Mouse (Mus musculus) yolk sac, embryonic 10.5 days (tissue): ENCODE data around the gene Ecd.

Experiments
- DNase-seq: peaks from one replicate; pipeline ENCODE4 v3.0.0-alpha.2; 2017; ENCODE audit warnings: low spot score

Gene Ecd

DNA sequence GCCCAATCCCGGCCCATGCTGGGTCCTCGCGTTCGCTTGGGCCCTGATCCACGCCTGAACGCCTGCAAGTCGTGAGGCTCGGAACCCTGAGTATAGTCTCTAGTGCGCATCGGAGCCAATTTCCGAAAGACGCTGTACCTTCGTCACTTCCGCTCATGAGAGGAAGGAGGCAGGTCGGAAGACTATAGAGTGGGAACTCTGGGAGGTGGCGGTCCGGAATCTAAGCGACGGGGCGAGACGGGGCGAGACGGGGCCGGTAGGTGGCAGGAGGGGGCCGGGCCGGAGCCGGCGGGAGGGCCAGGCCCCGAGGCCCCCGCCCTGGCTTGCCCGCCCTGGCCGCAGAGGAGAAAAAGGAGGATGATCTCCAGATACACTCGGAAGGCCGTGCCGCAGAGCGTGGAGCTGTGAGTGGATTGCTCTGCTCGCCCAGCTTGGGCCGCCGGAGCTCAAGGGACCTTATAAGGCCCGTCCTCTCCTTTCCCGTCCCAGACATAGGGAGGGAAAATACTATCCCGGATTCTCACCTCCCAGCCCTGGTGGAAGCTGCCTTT, at the start of gene Ecd, which contains the start of gene Fam149b:
Gene Ecd, minus strand, starts transcription at position 131 of the 551 bp plus-strand sequence.
Gene Fam149b, plus strand, starts transcription at position 172 of the 551 bp plus-strand sequence.
- peak; percentile 96 for DNase-seq

DNA sequence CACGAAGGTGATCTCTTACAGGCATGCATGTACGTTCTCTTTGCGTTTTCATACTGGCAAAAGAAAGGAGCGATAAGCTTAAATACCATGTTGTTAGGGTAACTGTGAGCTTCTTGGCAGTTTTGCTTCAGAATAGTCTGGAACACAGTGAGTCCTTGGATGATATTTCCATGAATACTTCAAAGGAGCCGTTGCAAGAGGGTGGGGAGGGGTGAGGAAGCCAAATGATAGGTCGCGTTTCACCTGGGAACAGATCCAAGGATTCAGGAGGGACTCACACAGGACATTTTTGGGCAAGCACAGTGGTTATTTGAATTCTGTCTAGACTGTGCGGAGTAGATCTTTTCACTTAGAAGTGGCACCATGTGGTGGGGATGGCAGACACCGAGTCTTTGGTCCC, 49.3 kb upstream of the Ecd start:
- no peak for DNase-seq

DNA sequence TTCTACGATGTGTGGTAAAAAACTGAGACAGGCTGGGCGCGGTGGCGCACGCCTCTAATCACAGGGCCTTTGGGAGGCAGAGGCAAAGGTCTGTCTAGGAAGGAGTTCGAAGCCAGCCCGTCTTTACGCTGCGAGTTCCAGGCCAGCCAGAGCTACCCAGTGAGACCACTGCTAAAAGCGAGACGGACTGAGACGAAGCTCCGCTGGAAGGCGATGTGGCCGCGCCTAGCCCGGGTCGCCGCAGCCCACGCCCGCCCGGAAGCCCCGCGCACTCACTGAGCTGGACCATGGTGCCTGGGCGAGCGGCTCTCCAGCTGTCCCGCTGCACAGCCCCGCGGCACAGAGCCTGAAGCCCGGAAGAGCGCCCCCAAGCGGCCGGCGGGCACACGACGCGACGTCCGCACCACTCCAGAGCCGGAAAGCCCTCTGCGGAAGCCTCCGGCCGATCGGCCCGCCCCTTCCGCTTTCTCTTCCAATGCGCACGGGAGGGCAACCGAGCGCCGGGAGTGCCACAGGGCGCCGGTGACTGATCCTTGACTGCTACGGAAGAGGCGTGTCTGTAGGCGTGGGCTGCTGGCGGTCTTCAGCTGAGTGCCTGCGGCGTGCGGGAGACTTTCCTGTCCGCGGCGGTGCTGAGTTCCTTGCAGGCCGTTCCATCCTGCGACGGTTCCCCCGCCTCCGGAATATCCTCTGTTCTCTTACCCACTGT, 45.4 kb upstream of the Ecd start, which contains the start of gene Mrps16:
Gene Mrps16, minus strand, starts transcription at position 430 of the 709 bp plus-strand sequence.
- peak; percentile 95 for DNase-seq

DNA sequence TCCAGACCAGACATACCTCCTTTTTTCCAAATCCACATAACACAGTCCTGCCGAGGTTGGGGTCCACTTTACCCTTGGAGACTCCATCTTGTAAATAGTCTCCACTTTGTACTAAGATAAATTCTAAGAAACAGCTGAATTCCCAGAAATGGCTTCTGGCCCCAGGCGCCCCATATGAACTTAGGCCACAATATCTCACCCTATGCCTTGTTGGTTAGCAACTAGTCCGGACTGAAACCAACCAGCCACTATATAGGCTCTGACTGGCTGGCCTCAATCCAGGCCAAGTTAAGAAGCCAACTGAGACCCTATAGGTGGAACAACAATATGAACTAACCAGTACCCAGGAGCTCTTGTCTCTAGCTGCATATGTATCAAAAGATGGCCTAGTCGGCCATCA, 44.4 kb upstream of the Ecd start:
- no peak for DNase-seq

DNA sequence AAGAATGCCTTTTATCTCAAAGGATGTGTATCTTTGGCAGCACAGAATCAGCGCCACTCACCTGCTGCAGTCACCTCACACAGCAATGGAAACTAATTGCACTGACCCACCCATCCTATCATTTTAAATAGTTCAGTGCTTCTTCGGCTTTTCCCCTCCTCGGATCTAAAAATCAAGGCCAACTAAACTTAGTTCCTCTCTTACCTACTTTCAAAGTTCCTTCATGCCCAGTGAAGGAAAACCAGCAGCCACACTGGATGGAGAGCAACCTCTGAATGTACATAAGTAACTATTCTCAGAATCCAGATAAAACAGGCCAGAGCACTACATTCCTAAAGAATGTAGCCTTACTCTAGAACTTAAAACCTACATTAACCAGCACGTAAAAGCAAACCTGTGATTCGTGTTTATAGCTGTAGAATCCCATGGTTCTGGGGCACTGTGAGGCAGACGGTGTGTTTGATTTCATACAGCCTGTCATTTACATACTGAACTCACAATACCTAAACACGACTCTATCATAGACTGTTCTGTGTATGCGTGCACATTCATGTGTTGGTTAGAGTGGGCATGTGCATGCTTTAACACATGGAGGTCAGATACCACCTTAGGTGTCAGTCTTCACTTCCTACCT, 41.6 kb upstream of the Ecd start:
- DNase-seq: no peak

DNA sequence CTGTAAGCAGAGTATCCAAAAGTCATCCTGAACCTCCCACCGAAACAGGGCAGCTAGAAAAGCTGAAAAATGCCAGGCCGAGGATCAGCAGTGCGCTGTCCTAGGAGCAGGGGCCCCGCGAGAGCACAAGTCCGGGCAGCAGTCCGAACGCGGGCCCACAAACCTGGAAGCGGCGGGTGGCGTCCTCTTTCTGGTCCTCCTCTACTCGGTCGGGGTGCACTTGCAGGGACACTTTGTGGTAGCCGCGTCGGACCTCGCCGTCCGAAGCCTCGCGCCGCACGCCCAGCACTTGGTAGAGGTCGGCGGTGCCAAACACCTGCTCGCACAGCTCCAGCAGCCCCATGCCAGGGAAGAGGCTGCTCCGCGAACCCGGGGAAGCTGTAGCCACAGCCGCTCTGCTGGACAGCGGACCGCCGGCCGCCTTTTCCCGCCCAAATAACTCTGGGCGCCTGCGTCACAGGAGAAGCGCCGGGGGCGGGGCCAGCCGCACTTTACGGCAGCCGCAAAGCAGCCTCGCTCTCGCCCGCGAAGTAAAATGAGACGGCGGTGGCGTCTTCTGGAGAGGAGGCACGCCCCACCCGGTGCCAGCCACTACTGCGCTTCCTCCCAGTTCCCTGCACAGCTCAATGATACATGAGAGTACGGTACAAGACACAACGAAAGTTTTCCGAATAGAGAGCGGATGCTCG, 40.7 kb upstream of the Ecd start, which contains the start of gene Dnajc9:
Gene Dnajc9, minus strand, starts transcription at position 470 of the 689 bp plus-strand sequence.
- peak; percentile 92 for DNase-seq

DNA sequence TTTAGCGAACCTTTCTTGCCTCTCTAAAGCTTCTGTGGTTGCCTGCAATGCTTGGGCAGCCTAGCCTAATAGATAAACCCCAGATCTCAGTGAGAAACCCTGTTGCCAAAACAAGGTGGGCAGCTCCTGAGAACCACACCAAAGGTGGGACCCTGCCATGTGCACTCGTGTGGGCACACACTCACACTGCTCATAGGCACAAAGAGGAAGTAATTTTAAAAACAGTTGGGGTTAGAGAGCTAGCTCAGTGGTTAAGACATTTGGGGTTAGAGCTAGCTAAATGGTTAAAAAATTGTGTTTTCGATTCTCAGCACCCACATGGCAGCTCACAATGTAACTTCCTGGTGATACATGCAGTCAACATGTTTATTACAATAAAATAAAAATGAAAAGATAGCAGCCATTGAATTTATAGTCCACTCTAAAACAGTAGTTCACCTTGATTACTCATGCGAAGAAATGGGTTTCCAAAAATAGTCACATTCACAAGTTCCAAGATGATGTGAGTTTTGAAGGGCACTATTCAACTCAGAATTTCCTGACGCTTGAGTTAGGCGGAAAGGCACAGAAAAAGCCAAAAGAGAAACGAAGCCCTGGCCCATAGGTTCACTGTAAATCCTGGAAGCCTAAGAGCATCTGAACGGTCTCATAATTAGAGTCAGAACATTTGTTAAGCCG, 32.0 kb upstream of the Ecd start:
- DNase-seq: no peak

DNA sequence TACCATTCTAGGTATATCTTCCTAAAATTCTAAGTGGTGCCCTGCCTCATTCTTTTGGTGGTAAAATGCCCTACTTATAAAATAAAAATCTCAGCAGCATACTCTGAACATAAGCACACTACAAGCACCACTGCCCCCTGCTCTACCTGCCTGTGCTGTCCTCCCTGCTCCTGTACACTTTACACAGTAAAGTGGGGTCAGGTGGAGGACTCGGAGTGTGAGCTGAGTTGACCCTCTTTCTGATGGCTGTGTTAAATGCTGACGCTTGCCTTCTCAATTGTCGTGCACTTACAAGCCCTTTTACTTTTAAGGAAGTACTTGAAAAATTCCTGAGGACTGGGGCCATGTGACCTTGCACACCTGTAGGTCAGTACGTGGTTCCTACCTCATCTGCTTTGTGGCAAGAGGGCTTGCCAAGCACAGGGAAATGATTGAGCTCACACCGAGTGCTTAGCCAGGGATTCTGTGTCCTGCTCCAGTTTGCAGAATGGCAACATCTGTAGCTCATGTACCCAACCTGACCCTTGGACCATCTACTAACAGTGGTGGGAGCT, 31.2 kb upstream of the Ecd start:
- DNase-seq: no peak

DNA sequence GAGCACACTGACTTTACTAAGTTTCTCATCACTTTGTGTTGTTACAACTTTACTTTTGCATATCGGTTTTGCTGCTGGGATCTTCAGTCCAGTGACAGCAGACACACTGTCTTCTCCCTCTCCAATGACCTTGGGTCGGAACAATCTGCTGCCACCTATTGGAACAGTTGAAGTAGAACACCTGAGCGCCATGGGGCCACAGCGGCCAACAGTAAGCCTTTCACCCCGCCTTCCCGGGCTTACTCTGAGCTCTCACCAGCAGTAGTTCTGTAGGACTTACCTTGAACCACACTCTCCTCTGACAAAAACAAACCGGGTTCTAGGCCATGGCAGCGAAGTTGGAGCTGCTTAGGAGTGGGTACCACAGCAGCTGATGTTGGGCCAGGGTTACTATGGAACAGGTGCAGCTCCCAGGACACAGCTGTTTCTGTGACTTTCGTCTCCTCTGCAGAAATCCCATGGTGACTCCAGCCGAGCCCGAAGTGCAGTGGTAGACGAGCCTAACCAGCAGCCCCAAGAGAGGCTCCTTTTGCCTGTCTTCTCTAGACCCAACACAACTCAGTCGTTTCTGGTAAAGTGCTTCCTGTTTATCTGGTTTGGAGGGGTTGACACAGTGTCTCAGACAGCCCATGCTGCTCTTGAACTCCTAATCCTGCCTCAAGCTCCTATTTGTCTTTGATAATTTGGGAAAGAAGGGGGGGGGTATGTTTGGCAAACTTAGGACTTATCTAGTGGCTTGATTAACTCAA, 30.6 kb upstream of the Ecd start:
- DNase-seq: peak; percentile 46

DNA sequence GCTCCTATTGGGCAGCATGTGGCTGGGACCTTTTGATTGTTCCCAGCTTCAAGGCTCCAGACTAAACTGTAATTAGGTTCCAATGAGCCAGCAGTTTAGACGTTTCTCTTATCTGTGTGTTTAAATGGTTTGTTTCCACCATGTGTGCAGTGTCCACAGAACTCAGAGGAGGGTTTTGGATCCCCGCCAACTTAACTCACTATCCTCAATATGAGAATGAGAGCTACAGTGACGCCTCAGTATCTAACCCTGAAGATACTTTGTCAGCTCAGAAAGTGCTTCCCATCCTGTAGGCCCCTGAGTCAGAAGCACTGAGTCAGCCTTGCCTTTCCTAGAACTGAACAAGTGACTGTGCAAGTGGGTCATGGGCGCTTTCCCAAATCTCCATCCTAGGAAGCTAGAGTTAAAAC, 29.2 kb upstream of the Ecd start:
- DNase-seq: no peak

DNA sequence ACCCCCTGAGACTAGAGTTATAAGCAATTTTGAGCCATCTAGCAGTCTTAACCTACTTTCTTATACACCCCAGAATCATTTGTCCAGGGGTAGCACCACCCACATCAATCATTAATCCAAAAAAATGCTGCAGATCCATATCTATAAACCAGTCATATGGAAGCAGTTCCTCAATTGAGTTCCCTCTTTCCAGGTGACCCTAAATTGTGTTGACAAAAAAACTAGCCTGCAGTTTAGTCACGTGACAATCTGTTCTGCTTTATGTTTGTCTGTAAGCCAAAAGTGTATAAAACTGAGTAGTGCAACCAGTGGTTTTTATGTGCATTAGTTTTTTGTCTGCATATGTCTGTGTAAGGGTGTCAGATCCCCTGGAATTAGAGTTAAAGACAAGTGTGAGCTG, 23.9 kb upstream of the Ecd start:
- no peak for DNase-seq

DNA sequence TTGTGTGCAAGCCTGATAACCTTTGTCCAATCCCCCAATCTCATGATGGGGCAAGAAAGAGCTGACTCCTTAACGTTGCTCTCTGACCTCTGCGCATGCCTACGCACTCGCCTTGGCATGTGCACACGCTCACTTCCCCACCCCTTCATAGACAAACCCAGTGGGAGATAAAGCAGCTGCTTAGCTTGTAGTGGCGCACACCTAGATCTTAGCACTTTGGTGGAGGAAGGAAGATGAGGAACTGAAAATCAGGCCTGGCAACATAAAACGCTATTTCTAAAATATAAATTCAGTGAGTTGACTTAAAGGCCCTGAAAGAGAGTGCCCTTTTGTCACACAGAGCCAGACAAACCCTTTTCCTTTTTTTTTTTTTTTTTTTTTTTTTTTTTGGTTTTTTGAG, 22.9 kb upstream of the Ecd start:
- peak; percentile 61 for DNase-seq

DNA sequence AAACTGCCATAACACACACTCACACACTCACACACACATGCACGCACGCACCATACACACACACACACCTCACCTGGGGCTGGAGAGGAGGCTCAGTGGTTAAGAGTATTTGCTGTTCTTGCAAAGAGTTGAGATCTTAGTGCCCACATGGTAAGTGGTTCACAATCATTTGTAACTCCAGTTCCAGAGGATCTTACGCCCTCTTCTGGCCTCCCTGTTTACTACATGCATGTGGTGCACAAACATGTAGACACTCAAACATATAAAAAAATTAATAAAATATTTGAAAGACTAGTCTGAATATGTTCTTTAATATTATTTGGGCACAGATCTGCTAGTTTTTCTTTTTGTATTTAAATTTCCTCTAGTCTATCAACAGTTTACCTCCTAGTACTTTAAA, 20.4 kb upstream of the Ecd start:
- DNase-seq: no peak

DNA sequence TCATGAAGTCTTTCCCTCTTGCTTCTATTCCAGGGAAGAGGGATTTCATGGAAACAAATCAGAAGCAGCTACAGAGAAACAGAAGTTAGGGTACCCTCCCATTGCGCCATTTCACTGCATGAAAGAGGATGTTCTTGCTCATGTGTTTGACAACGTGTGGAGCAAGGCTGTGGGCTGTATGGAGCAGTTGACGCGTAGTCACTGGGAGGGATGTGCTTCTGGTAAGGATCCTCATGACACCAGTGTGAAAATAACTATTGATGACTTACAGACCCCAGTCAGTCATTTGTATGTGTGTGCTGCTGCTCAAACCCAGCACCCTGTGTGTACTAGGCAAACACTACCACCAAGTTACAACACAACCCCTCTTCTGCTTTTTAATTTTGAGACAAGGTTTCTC, 15.3 kb upstream of the Ecd start:
- DNase-seq: no peak

DNA sequence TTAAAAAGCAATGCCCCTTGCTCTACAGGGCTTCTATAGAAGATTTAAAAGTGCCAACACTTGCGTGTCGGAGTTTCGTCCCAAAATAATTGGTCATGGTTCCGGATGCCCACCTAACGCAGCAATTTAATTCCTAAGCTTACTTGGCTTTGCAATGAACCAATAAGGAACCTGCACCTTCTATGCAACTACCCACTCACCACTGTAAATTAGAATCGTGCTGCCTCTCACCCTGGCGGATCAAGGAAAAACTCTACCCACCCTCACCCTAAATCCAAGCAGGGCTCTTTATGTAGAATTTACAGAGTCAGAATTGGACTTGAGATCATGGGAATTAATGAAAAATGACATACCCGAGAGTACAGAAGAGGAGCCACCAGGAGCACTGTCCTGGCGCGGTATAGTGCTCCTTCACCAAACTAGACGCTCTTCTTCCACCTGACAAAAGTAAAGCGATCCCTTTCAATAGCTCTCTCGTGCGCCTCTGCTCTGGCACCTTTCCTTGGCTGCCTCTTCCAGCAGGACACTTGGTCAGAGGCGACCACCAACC, 405 bp downstream of the Ecd start:
- no peak for DNase-seq

DNA sequence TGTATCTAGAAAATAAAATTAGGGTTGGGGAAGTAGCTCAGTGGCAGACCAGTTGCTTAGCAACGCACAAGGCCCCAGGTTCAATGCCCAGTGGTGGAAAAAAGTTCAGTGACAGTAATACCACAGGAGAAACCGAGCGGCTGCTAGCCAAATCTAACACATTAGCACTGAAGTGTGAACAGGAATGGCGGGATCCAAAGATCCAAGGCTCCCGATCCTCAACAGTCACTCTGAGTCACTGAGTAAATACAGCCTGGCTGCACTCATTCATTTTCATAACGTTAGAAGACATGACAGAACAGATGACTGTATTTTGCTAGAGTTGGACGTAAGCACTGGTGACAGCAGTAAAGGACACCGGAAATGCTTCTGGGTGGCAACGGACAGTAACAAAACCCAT, 2.0 kb downstream of the Ecd start:
- DNase-seq: no peak

DNA sequence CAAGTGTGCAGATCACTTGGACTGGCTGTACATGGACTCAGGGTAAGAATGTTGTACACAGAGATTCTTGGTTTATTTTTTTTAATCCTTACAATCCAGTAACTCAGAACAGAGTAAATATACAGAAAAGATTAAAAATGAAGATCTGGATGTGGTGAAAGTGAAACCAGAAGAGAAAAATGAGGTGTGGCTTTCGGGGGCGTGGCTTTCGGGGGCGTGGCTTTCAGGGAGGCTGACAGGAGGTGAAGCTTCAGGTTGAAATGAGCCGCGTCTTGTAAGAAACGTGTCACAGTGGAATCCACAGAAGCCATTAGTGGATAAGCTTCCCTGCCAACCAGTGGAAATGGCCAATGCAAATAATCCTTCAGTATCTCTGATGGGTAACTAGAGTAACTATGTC, 7.1 kb downstream of the Ecd start:
- DNase-seq: no peak

DNA sequence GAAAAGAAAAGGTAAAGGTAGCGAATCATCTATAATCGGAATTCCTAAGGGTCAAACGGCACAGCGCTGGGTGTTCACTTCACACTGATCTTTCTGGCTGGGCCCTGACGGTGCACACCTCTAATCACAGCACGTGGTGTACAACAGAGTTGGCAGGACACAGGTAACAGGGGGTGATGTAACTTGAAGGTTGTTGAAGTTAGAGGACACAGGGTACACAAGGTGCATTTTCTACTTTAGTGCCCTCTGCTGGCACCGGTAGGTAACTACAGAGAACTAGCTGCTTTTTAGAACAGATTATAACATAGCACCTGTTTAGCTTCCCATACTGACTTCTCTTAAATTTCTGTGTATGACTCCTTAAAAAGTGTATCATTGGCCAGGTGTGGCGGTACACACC, 7.8 kb downstream of the Ecd start:
- DNase-seq: no peak

DNA sequence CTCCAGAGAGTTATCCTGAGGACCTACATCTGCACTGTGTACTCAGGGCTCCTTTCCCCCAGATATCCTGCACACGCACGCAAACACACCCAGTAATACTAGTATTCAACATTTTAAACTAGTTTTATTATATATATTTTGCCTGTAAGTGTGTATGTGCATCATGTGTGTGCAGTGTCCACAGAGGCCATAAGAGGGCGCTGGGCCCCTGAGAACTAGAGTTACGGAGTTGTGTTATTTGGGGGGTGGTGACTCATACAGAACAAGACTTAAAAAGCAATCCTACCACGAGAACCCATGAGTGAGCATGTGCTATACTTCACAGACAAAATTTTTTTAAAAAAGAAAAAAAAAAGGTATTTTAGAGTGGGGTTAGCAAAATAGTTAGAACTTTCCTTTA, 8.5 kb downstream of the Ecd start:
- no peak for DNase-seq

DNA sequence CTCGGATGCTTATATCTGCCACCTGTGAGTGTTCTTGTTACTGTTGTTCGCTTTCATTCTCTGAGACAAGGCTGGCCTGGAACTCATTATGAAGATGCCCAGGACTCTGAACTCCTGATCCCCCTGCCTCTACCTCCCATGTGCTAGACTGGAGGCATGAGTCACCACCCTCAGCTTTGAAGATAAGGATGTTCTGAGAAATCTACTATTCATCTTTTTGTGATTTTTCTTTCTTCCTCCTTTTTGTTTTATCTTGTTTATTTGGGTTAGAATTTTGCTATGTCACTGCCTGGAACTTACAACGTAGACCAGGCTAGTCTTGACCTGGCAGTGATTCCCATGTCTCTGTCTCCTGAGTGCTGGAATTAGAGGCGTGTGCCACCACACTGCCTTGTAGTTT, 16.6 kb downstream of the Ecd start:
- DNase-seq: no peak

DNA sequence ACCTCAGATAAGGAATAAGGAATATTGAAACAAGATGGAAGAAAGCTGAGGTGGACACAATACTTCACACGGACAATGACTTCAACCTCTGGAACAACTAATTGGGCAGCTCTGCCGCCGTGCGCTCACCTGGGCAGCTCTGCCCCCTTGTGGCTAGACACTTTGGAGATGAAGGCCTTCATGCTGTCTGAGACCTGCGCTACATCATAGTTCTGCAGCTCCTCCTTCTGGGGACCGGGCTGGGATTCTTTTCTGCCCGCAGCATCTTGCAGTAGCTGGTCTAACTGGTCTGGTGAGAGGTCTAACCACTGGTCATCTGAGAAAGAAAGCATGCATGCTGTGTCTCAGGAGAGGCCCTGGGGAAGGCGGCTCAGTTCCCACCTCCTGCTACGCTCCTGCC, 19.4 kb downstream of the Ecd start:
- DNase-seq: no peak
